Mouse (Mus musculus): ENCODE data around the gene Rps4x.
A peak's percentile ranks its signal among the peaks of the same experiment; 100 is the strongest.
"Not testable (repeated sequence)": the region's sequence is repeated elsewhere in the genome, so short reads cannot be mapped to it uniquely, and the experiment has no call there.

Rps4x gene

DNA sequence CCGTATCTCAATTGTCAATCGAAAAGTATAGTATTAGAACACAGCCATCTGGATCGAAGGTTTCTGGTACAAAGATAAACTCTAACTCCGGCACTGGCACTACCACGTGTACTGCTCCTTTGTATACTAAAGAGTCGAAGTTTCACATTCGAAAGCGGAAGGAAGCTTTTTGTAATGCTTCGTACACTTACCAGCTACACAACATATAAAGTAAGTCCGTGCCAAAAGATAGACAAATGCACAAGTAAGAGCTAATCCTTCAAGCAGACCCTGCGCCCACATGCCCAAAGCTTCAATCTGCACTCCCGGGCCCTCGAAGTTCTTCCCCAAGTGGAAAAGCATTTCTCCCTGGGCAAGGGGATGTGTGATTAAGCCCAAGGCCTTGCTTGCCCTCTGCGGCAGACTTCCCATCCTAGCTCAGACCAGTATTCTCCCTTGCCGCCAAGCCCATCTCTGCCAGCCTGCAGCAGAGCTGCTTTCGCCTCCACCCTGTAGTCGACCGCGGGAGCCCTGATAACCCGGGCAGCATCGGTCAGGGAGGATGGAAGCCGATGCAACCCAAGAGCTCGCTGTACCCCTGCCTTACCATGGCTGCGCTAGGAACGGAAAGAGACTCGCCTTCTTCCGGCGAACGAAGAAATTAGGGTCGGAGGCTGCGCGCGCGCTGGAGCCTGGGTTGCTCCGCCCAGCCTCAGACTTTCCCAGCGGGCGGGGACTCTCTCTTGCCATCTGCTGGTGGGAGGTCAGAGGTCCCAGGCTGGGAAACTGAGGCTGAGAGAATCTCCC lies at the start of gene Rps4x:
Gene Rps4x (minus strand): TSS at position 683 of the 786 bp plus-strand sequence.
- DNase-seq (ENCODE audit: low spot score in 2 of 2) = peak; percentile 57 to 76

- DNase-seq (ENCODE audit: low spot score in 2 of 2) = no peak
These were observed 29.9 kb upstream of the Rps4x start for GRCm38 (mm10) chrX:102219126-102219525.

- DNase-seq (ENCODE audit: low spot score in 2 of 2) = not testable (repeated sequence)
These were observed 26.2 kb upstream of the Rps4x start for GRCm38 (mm10) chrX:102215356-102215755.

DNA sequence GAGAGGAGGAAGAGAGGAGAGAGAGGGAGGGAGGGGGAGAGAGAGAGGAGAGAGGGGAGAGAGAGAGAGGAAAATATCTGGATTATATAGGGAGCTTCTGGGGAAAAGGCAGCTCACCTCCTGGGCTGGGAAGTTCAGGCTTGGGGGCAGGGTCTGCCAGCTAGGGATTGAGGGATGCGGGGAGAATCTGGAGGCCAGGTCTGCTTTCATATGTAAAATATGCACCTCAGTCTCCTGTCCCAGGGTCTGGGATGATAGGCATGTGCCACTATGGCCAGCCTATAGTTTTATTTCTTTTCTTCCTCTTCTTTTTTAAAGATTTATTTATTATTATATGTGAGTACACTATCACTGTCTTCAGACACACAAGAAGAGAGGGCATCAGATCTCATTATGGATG lies 1.6 kb upstream of the Rps4x start:
- DNase-seq (ENCODE audit: low spot score in 2 of 2) = no peak

DNA sequence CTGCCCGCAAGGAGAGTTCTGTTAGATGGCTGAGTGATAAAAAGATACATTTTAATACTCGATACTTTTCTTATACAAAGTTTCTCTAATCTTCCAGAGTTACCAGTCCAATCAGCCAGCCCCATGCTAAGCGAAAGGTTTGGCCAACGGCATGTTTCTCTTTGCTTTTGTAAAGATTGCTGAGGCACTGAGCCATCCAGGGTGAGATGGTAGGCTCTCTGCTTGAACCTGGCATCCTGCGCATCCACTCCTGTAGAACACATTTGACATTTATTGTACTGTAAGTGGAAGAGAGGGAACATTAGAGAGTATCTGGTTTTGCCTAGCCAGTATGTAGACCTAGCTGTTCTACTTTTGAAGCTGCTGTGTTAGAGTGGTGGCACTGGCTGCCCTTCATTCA lies 387 bp upstream of the Rps4x start:
- no peak for DNase-seq (ENCODE audit: low spot score in 2 of 2)

GRCm38 (mm10) chrX:102187023-102187699 lies 2.0 kb downstream of the Rps4x start:
- no peak for DNase-seq (ENCODE audit: low spot score in 2 of 2)

- no peak for DNase-seq (ENCODE audit: low spot score in 2 of 2)
These were observed 6.6 kb downstream of the Rps4x start for GRCm38 (mm10) chrX:102182575-102182974.

GRCm38 (mm10) chrX:102175538-102176287 lies 13.5 kb downstream of the Rps4x start:
- DNase-seq (ENCODE audit: low spot score in 2 of 2) = no peak

- DNase-seq (ENCODE audit: low spot score in 2 of 2) = no peak
These were observed 18.3 kb downstream of the Rps4x start for GRCm38 (mm10) chrX:102170900-102171299.

GRCm38 (mm10) chrX:102170135-102170534 lies 19.1 kb downstream of the Rps4x start:
- no peak for DNase-seq (ENCODE audit: low spot score in 2 of 2)

DNA sequence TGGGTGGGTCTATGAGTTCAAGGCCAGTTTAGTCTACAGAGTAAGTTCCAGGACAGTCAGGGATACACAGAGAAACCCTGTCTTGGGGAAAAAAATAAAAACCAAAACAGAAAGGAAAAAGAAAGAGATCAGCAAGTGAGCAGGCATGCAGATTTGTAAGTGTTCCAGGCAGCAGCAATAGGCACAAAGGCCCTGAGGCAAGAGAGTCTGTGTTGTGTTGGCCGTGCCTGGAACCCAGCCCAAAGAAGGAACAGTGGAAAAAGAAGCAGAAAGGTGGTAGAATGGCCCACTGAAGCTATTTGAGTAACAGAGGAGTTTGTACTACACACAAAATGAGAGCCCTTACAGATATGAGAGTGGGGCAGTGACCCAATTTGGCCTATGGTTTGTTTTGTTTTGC lies 19.5 kb downstream of the Rps4x start:
- DNase-seq (ENCODE audit: low spot score in 2 of 2) = no peak

- DNase-seq (ENCODE audit: low spot score in 2 of 2) = no peak
These were observed 22.2 kb downstream of the Rps4x start for GRCm38 (mm10) chrX:102166986-102167385.

DNA sequence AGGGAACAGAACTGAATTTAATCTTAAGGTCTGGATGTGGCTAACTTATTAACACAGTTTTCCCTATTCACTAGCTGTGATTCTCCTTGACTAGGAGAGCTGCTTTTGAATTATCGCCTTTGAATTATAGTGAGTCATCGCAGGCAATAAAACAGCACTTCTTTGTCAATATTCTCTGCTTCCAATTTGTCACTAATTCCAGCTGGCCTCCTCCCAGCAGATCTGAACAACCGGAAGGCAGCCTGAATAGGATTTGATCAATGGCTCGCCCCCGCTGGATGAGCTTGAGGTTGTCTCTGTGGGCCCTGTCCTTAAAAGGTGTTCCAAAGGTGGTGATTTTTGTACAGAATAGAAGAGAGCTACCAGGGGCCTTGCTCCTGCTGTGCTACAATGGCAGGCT lies 22.7 kb downstream of the Rps4x start:
- DNase-seq (ENCODE audit: low spot score in 2 of 2) = no peak

- no peak for DNase-seq (ENCODE audit: low spot score in 2 of 2)
These were observed 25.7 kb downstream of the Rps4x start for GRCm38 (mm10) chrX:102163529-102163928.

GRCm38 (mm10) chrX:102163096-102163495 lies 26.1 kb downstream of the Rps4x start:
- no peak for DNase-seq (ENCODE audit: low spot score in 2 of 2)

- DNase-seq (ENCODE audit: low spot score in 2 of 2) = no peak
These were observed 28.7 kb downstream of the Rps4x start for GRCm38 (mm10) chrX:102160528-102160927.

GRCm38 (mm10) chrX:102159778-102160177 lies 29.4 kb downstream of the Rps4x start:
- no peak for DNase-seq (ENCODE audit: low spot score in 2 of 2)

- DNase-seq (ENCODE audit: low spot score in 2 of 2) = no peak
These were observed 31.8 kb downstream of the Rps4x start for GRCm38 (mm10) chrX:102157423-102157791.

GRCm38 (mm10) chrX:102156618-102157422 lies 32.4 kb downstream of the Rps4x start, which contains the start of gene Ercc6l:
Gene Ercc6l (minus strand): TSS chrX:102157091.
- peak; percentile 84 to 86 for DNase-seq (ENCODE audit: low spot score in 2 of 2)

- no peak for DNase-seq (ENCODE audit: low spot score in 2 of 2)
These were observed 48.0 kb downstream of the Rps4x start for GRCm38 (mm10) chrX:102141157-102141556.
